Mouse (Mus musculus) MEL (cell line): Measurements from ENCODE around the gene AW822073. TPM values are rescaled to one million over a fixed set of nuclear protein-coding genes. Genes with fewer than 3 reads are reported as not detected.
"Not testable (repeated sequence)": the region's sequence is repeated elsewhere in the genome, so short reads cannot be mapped to it uniquely, and the experiment has no call there.

ENCODE experiments used
- DNase-seq: peaks from one replicate; pipeline ENCODE4 v3.0.0; 2011; ENCODE audit warnings: low read depth, low spot score
- H3K27ac ChIP-seq: 2 replicates; pipeline ENCODE4 v1.5.1; 2012; ENCODE audit warnings: low read depth, mild to moderate bottlenecking, control low read depth, low read length, moderate library complexity; ENCODE audit not compliant: control insufficient read depth
- H3K27me3 ChIP-seq, 2 experiments: fragments of 150-350 bp in 1 of 2; sonication (generic) in 1 of 2; 2 replicates each; pipeline ENCODE4 v1.6.1; 2012; ENCODE audit warnings: low read length in 2 of 2, mild to moderate bottlenecking in 2 of 2, improper control_type of control experiment in 1 of 2, moderate library complexity in 1 of 2; ENCODE audit not compliant: insufficient read depth in 2 of 2, control insufficient read depth in 1 of 2
- H3K36me3 ChIP-seq, 2 experiments: 2 replicates each; pipeline ENCODE4 v1.6.1; 2012 to 2014; ENCODE audit warnings: low read length in 2 of 2, improper control_type of control experiment in 1 of 2, inconsistent platforms in 1 of 2, mild to moderate bottlenecking in 1 of 2; ENCODE audit not compliant: insufficient read depth in 2 of 2, control insufficient read depth in 1 of 2
- H3K4me1 ChIP-seq, 2 experiments: fragments of 150-350 bp in 1 of 2; sonication (generic) in 1 of 2; 2 replicates each; pipeline ENCODE4 v1.6.1; 2012; ENCODE audit warnings: low read length in 2 of 2, improper control_type of control experiment in 1 of 2, mild to moderate bottlenecking in 1 of 2; ENCODE audit not compliant: insufficient read depth in 2 of 2, control insufficient read depth in 1 of 2
- H3K4me3 ChIP-seq, 2 experiments: fragments of 150-350 bp in 1 of 2; sonication (generic) in 1 of 2; 2 replicates each; pipeline ENCODE4 v1.5.1; 2012; ENCODE audit warnings: low read depth in 2 of 2, low read length in 2 of 2, mild to moderate bottlenecking in 2 of 2, moderate library complexity in 2 of 2, control low read depth in 1 of 2, improper control_type of control experiment in 1 of 2; ENCODE audit not compliant: control insufficient read depth in 1 of 2, insufficient read depth in 1 of 2
- H3K79me2 ChIP-seq: 2 replicates; pipeline ENCODE4 v1.6.1; 2012; ENCODE audit warnings: mild to moderate bottlenecking, low read length, moderate library complexity; ENCODE audit not compliant: control insufficient read depth, poor library complexity, insufficient read depth
- H3K9ac ChIP-seq: 2 replicates; pipeline ENCODE4 v1.6.1; 2012; ENCODE audit warnings: low read depth, mild to moderate bottlenecking, control low read depth, low read length, moderate library complexity; ENCODE audit not compliant: control insufficient read depth, poor library complexity, severe bottlenecking
- H3K9me3 ChIP-seq: fragments of 150-350 bp; sonication (generic); replicated peaks from 2 replicates; pipeline ENCODE4 v1.6.1; 2012; ENCODE audit warnings: mild to moderate bottlenecking, low read length, improper control_type of control experiment, moderate library complexity; ENCODE audit not compliant: insufficient read depth
- CHD2 ChIP-seq: IDR thresholded peaks from 2 replicates; pipeline ENCODE4 v1.6.1; 2011; ENCODE audit warnings: low read length, improper control_type of control experiment
- CTCF ChIP-seq, 3 experiments: IDR thresholded peaks in 2 of 3; conservative IDR thresholded peaks in 1 of 3; 2 replicates each; pipeline ENCODE4 v1.5.1; 2011 to 2012; ENCODE audit warnings: low read length in 3 of 3, low read depth in 2 of 3, mild to moderate bottlenecking in 2 of 3, improper control_type of control experiment in 1 of 3, inconsistent platforms in 1 of 3, mixed read lengths in 1 of 3, moderate library complexity in 1 of 3; ENCODE audit not compliant: control insufficient read depth in 1 of 3, insufficient read depth in 1 of 3, poor library complexity in 1 of 3, severe bottlenecking in 1 of 3
- EP300 ChIP-seq, 2 experiments: IDR thresholded peaks; 2 replicates each; pipeline ENCODE4 v1.6.1; 2011; ENCODE audit warnings: improper control_type of control experiment in 2 of 2, low read length in 2 of 2, low read depth in 1 of 2, mild to moderate bottlenecking in 1 of 2
- ETS1 ChIP-seq: IDR thresholded peaks from 2 replicates; pipeline ENCODE4 v1.6.1; 2012; ENCODE audit warnings: low read depth, mild to moderate bottlenecking, inconsistent platforms, low read length, improper control_type of control experiment, moderate library complexity
- GATA1 ChIP-seq: IDR thresholded peaks from 2 replicates; pipeline ENCODE4 v1.6.1; 2011; ENCODE audit warnings: low read depth, low read length, improper control_type of control experiment
- HCFC1 ChIP-seq: IDR thresholded peaks from 2 replicates; pipeline ENCODE4 v1.6.1; 2012; ENCODE audit warnings: low read depth, mild to moderate bottlenecking, inconsistent platforms, low read length, improper control_type of control experiment, moderate library complexity
- JUND ChIP-seq: IDR thresholded peaks from 2 replicates; pipeline ENCODE4 v1.6.1; 2011; ENCODE audit warnings: low read depth, mild to moderate bottlenecking, improper control_type of control experiment, low read length
- MEF2A ChIP-seq: IDR thresholded peaks from 2 replicates; pipeline ENCODE4 v1.6.1; 2014; ENCODE audit warnings: low read depth, mild to moderate bottlenecking, inconsistent platforms, low read length, improper control_type of control experiment; ENCODE audit not compliant: poor library complexity, insufficient replicate concordance, severe bottlenecking; ENCODE audit errors: extremely low read depth
- MYC ChIP-seq: IDR thresholded peaks from 2 replicates; pipeline ENCODE4 v1.6.1; 2011; ENCODE audit warnings: low read depth, mild to moderate bottlenecking, low read length, improper control_type of control experiment, moderate library complexity
- POLR2AphosphoS2 ChIP-seq: IDR thresholded peaks from 2 replicates; pipeline ENCODE4 v1.6.1; 2011; ENCODE audit warnings: low read length, improper control_type of control experiment
- RAD21 ChIP-seq: IDR thresholded peaks from 2 replicates; pipeline ENCODE4 v1.6.1; 2011; ENCODE audit warnings: mild to moderate bottlenecking, low read depth, low read length, improper control_type of control experiment
- SMC3 ChIP-seq: IDR thresholded peaks from 2 replicates; pipeline ENCODE4 v1.6.1; 2011; ENCODE audit warnings: low read depth, low read length, improper control_type of control experiment
- TAL1 ChIP-seq: IDR thresholded peaks from 2 replicates; pipeline ENCODE4 v1.6.1; 2012; ENCODE audit warnings: mild to moderate bottlenecking, inconsistent platforms, low read length, moderate library complexity, mixed read lengths
- TBP ChIP-seq: IDR thresholded peaks from 2 replicates; pipeline ENCODE4 v1.8.0; 2011; ENCODE audit warnings: low read depth, low read length, improper control_type of control experiment
- ZC3H11A ChIP-seq: IDR thresholded peaks from 2 replicates; pipeline ENCODE4 v1.6.1; 2012; ENCODE audit warnings: low read depth, mild to moderate bottlenecking, inconsistent platforms, low read length, improper control_type of control experiment
- polyA plus RNA-seq, 2 experiments: library from polyadenylated mRNA; stranded (reverse) in 1 of 2; unstranded in 1 of 2; fragments of >175 nt in 1 of 2; fragments of >200 nt in 1 of 2; gene quantifications; 2 replicates each; pipeline versions ENCODE4 v1.2.1 to v1.2.4; 2012; ENCODE audit warnings: low replicate concordance in 2 of 2, low read depth in 1 of 2; ENCODE audit not compliant: insufficient read length in 2 of 2, insufficient read depth in 1 of 2, missing spikeins in 1 of 2
- total RNA-seq: library from RNA; depleted of rRNA; stranded (reverse); fragments of 300-350 nt; gene quantifications from 2 replicates; pipeline ENCODE4 v1.2.3, GENCODE M21; 2012

The AW822073 gene
- total and polyA plus RNA-seq, 3 experiments, result not detected

GRCm38 (mm10) chr10:58249535-58249934 lies 24.8 kb upstream of the AW822073 start:
- TF ChIP-seq SMC3, result peak; percentile 23; the same call in 1 of the 2 replicates
- TF ChIP-seq CTCF (IDR thresholded peaks at IDR 0.05 in 2 of 3, conservative IDR thresholded peaks at IDR 0.05 in 1 of 3; ENCODE audit: control insufficient read depth in 1 of 3, insufficient read depth in 1 of 3, low read depth in 2 of 3, low read length in 3 of 3, poor library complexity in 1 of 3, severe bottlenecking in 1 of 3), result peak in 2 of 3 experiments; percentile 5 to 40; a peak in 2 of 6 replicates
- TF ChIP-seq RAD21, result peak; percentile 40
- TF ChIP-seq JUND, result no peak
- Histone ChIP-seq H3K4me1 (peaks cover 0 to under 1% of the 10 kb centered on the region in 2 experiments; a peak in 2 of 4 replicates), H3K27me3 (peaks cover 0 to 1% of the 10 kb centered on the region in 2 experiments; a peak in 1 of 4 replicates), H3K27ac (no peak overlapping the region), H3K36me3 (peaks cover 0 to 4% of the 10 kb centered on the region in 2 experiments; a peak in 2 of 4 replicates), H3K9ac (no peak overlapping the region), H3K79me2 (no peaks in the 10 kb centered on the region), H3K9me3 (no peaks in the 10 kb centered on the region), H3K4me3 (no peak overlapping the region)
- DNase-seq, result peak; percentile 31

- not testable (repeated sequence) for H3K36me3 ChIP-seq, H3K79me2 ChIP-seq, H3K9me3 ChIP-seq, H3K27ac ChIP-seq, H3K27me3 ChIP-seq, H3K4me3 ChIP-seq, H3K4me1 ChIP-seq, H3K9ac ChIP-seq
- peak; percentile 23 for DNase-seq
Measured at GRCm38 (mm10) chr10:58238984-58239740, 14.4 kb upstream of the AW822073 start.

- Histone ChIP-seq H3K27ac (no peak within 1 kb of the TSS), H3K79me2 (no peaks in the 10 kb centered on the region), H3K36me3 (no peaks in the 10 kb centered on the region), H3K9me3 (peaks cover 3% of the 10 kb centered on the region; the same call in 1 of the 2 replicates), H3K27me3 (no peaks in the 10 kb centered on the region), H3K4me3 (no peak within 1 kb of the TSS), H3K9ac (no peak within 1 kb of the TSS), H3K4me1 (no peaks in the 10 kb centered on the region)
- no peak for DNase-seq
- TF ChIP-seq TBP (no peak), MEF2A (no peak), RAD21 (no peak), TAL1 (no peak), GATA1 (no peak), ETS1 (no peak), SMC3 (no peak), ZC3H11A (no peak), MYC (no peak), POLR2AphosphoS2 (no peak), HCFC1 (no peak), CHD2 (no peak), EP300 (IDR thresholded peaks at IDR 0.05; ENCODE audit: low read depth in 1 of 2, low read length in 2 of 2) (no peak)
Measured at GRCm38 (mm10) chr10:58236613-58237012, 11.9 kb upstream of the AW822073 start, which contains the start of gene Gm4981. Gm4981 (minus strand) TSS chr10:58236701.

- H3K27me3 ChIP-seq, H3K4me3 ChIP-seq, H3K79me2 ChIP-seq: not testable (repeated sequence)
Measured at GRCm38 (mm10) chr10:58234985-58235384, 10.3 kb upstream of the AW822073 start.

DNA sequence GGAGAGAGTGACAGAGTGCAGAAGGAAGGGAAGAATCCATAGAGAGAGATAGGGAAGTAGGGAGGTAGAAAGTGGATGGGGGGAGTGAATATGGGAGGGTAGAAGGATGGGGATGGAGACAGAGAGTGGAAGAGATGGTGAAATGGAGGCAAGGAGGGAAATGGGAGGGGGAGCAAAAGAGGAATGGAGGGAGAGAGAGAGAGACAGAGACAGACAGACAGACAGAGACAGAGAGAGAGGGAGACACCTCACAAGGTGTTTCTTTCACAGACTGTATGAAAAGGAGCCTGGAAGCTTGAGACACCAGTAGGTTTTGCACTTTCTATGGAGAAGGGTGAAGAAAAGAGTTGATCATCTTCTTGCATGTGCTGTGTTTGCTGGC lies 9.0 kb upstream of the AW822073 start:
- not testable (repeated sequence) for H3K27me3 ChIP-seq, H3K36me3 ChIP-seq, H3K9me3 ChIP-seq, H3K27ac ChIP-seq, H3K4me3 ChIP-seq, DNase-seq, H3K9ac ChIP-seq, H3K4me1 ChIP-seq, H3K79me2 ChIP-seq

More at GRCm38 (mm10) chr10:58234985-58235384, 10.3 kb upstream of the AW822073 start:
- not testable (repeated sequence) for H3K9ac ChIP-seq, DNase-seq, H3K4me1 ChIP-seq, H3K36me3 ChIP-seq, H3K9me3 ChIP-seq, H3K27ac ChIP-seq
